Mouse (Mus musculus) hematopoietic stem cell, adult 5-6 weeks (primary cell): ENCODE data around the gene Stmn1. TPM values are rescaled to one million over a fixed set of nuclear protein-coding genes. Genes with fewer than 3 reads are reported as not detected.
A peak's percentile ranks its signal among the peaks of the same experiment; 100 is the strongest.

Experiments
- ATAC-seq, 2 experiments: fragments of 125-278 bp in 1 of 2; replicated peaks in 1 of 2; 2 replicates each; pipeline ENCODE4 v1.8.0; 2016 to 2017; ENCODE audit warnings: inconsistent platforms in 2 of 2, mild to moderate bottlenecking in 2 of 2, moderate number of reproducible peaks in 2 of 2, low read depth in 1 of 2, moderate TSS enrichment in 1 of 2; ENCODE audit not compliant: low FRiP score in 2 of 2, poor library complexity in 2 of 2, severe bottlenecking in 2 of 2, insufficient read depth in 1 of 2, low TSS enrichment in 1 of 2
- total RNA-seq: library from RNA; stranded (forward); fragments of 172-1452, 232-1000 nt; gene quantifications from 2 replicates; pipeline ENCODE4 v1.2.3, GENCODE M21; 2017

Stmn1 gene
- total RNA-seq, 1 experiment from 2014 or later, result 1,820 TPM

GRCm38 (mm10) chr4:134453619-134454400, 14.3 kb upstream of the Stmn1 start:
- no peak for ATAC-seq

DNA sequence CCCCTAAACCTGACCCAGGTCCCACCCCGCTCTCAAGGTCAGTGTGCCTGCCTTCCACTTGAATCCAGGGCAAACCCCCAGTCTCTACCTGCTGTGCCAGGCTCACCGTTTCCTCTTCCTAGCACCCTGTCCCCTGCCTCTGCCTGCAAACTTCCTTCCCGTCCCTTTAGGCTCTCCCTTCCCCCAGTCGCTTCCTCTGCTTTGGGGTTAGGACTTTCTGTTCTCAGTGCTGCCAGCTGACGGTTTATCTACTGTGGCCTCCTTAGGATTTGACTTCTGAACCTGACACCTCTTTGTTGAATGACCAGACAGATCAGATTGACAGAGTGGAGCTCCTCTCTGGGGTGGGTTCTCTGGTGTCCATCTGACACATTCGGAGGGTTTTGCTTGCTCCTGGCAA, 12.8 kb upstream of the Stmn1 start:
- ATAC-seq, result peak; percentile 73 to 75

DNA sequence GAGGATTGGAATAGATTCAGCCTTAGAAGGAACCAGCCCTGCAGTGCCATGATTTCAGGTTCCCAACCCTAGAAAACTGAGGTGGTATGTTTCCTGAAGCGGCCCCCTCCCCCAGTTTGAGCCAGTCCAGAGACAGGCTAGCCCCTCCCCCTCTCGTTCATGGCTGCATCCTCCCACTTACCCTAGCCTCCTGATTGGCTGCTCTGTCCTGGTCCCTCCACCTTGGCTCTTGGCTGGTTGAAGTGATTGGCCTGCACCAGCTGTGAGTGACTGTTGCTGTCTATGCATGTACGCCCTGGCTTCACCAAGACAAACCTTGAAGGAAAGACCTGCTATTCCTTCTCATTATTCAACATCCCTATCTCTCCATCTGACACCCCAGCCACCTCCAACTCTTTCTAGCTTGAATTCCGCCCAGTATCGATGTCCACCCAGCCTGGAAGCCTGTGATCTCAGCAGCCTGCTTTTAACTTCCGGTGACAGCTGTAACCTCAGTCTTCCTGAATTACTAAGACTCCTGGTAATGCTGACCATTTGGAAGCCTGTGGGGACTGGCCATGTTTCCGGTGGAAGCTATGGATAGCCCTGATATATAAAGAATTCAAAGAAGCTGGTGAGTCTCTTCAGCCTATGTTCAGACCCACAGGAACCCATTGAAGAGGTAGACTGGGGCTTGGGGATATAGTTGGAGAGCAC, 10.8 kb upstream of the Stmn1 start:
- ATAC-seq, result no peak

- ATAC-seq, result no peak
Observed at GRCm38 (mm10) chr4:134458856-134459255, 9.3 kb upstream of the Stmn1 start.

DNA sequence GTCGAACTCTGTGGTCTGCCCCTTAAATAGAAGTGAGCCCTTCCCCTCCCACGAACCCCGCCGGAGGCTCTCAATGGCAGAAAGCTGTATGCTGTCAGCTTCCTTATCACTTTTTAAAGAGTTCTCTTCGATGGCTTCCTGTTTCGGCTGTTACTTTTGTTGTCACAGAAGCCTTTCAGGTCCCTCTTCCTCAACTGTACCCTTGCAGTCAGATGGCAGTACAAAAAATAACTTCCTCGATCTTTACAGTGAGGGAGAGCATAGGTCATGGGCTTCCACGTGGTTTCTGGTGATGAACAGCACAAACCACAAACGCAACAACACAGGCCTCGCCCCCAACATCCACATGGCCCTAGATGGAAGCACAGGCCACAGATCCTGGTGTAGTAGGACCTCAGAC, 7.8 kb upstream of the Stmn1 start:
- peak; percentile 70 to 81 for ATAC-seq

DNA sequence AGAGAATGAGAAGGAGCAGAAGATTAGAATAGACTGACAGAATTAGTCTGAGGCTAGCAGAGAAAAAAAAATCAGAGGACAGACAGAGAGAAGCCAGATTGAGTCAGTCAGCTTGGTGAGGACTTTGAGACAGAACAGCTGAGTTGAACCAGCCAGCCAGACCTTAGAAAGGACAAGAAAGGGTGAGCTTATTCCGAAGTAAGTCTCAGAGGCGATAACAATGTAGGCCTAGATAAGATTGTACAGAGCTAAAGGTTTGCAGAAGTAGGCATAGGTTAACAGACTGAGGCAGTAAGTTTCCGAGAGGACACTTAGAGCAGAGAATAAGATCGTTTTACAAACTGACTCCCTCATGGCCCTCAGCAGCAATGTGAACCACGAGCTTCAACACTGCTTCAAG, 6.9 kb upstream of the Stmn1 start:
- ATAC-seq, result no peak

DNA sequence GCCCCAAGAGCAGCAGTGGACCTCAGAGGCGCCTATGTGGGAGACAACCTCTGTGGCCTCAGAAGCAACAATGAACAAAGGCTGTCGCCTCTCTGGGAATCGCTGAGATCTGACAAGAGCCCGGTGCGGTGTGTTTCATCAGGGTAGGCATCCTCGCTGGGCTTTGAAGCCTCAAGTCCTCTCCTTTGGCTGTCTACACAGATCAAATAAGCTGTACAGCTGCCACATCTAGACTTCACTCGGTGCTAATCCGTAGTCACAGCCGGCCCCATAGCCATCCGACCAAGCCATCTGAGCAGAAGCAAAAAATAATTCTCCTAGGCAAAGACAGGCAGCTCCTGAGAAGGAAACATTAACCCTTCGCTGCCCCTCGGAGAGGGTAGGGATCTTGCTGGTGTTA, 2.3 kb upstream of the Stmn1 start:
- no peak for ATAC-seq

DNA sequence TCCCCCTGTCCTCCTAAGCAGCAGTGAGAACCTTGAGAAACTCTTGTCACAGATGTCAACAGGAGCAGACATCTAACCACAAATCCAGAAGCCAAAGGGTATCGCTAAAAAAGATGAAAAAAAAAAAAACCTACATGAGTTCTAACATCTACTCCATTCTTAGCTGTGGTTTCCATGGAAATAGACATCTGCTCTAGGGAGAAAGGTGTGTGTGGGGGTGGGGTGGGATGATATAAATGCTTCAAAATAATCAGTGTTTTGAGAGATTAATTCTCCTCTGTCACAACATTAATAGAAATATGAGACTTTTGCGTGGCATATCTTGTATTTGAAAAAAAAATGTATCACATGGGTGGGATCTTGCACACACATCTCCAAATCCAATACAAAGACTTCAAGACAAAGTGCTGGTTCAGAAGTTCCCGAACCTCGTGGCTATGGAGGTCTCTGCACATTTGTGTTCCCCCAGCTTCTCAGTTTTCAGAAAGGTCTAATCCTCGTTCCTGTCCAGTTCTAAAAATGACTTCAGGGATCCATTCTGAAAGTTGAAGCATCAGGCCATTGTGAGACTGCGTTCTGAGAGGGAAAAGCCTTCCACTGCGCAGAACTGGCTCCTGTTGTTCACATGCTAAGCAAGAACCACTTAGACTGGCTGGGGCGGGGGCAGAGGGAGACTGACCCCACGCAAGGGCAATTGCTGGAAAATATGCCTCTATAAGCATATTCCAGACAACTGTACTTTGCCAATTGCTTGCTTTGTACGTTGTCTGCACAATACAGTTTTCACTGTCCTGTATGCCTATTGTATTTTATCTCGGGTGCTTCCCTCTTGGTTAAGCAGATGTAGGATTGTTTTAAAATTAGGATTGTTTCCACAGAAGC, 1.5 kb upstream of the Stmn1 start:
- ATAC-seq, result no peak

- 0 out of 4 replicates have a peak, but pooled peaks of 1 of the 2 experiments have one; percentile 22 for ATAC-seq
Observed at GRCm38 (mm10) chr4:134467435-134468214, 495 bp upstream of the Stmn1 start.

GRCm38 (mm10) chr4:134468578-134469266, 602 bp downstream of the Stmn1 start:
- ATAC-seq, result peak; percentile 80 to 88

- no peak for ATAC-seq
Observed at GRCm38 (mm10) chr4:134469341-134469796, 1.2 kb downstream of the Stmn1 start.

DNA sequence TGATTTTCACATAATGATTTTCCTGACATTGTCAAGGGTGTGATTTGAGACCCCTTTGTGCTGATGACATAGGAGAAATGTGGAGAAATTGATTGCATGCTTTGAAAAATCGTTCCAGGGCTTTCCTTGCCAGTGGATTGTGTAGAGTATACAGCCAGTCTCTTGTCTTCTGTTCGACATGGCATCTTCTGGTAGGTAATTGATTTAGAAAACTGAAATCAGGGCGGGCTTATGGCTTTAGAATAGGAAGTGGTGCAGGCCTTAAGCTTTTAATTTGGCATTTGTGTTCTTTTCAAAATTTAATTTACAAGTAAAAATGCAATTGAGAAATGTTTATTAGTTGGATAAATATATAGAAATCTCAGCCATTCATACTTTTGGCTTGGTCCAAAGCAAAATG, 1.9 kb downstream of the Stmn1 start:
- no peak for ATAC-seq

DNA sequence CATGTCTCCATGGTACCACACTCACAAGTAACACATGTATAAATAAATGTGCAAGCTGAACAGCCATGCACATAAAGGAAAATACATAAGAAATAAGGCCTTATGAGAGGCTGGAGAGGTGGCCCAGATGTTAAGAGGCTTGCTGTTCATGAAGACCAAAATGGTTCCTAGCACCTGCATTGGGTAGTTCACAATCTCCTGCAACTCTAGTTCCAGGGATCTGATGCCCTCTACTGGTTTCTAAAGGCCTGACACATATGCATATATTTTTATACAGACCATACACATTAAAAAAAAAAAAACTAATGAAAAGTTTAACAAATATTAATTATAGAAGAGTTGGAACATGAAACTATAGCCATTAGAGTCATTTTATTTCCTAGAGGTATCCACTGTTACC, 3.3 kb downstream of the Stmn1 start:
- no peak for ATAC-seq

GRCm38 (mm10) chr4:134473764-134474163, 5.6 kb downstream of the Stmn1 start:
- ATAC-seq, result no peak

DNA sequence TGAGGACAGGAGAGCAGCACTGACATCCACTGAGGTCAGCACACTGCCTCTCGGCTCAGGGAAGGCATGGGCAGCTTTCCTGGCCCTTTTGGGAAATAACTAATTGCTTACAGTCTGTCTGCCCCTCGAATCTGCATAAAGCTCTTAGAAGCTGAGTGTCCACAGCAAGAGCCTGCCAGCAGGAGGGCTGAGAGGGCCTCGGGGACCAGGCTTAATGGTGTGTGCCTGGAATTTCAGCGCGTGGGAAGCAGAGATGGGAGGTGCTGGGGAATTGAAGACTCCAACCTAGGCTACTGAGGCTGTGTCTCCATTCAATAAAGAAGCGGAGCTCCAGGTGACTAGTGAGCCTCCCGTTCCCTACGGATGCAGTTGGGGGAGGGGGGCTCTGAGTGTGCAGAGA, 6.1 kb downstream of the Stmn1 start:
- ATAC-seq, result no peak

GRCm38 (mm10) chr4:134476899-134477298, 8.8 kb downstream of the Stmn1 start:
- no peak for ATAC-seq

DNA sequence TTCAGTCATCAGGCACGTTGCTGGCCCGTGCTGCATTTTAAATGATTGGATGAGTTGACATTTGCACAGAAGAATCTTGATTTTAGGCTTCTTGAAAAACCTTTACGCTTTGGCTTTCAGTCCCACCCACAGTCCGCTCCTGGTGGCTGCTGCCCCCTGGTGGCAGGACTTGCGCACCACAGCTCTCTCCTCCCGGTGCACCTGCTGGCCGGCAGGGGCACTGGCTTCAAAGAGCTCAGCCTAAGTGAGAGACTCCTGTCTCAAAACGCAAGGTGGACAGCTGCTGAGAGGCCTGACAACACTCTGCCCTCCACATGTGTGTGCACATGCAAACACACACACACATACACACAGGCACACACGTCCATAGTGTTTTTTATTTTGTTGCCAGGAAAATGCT, 9.9 kb downstream of the Stmn1 start:
- peak; percentile 87 to 88 for ATAC-seq
